Mouse (Mus musculus): ENCODE results near the gene Plcl1.
"Not testable (repeated sequence)": the region's sequence is repeated elsewhere in the genome, so short reads cannot be mapped to it uniquely, and the experiment has no call there.

Gene Plcl1

DNA sequence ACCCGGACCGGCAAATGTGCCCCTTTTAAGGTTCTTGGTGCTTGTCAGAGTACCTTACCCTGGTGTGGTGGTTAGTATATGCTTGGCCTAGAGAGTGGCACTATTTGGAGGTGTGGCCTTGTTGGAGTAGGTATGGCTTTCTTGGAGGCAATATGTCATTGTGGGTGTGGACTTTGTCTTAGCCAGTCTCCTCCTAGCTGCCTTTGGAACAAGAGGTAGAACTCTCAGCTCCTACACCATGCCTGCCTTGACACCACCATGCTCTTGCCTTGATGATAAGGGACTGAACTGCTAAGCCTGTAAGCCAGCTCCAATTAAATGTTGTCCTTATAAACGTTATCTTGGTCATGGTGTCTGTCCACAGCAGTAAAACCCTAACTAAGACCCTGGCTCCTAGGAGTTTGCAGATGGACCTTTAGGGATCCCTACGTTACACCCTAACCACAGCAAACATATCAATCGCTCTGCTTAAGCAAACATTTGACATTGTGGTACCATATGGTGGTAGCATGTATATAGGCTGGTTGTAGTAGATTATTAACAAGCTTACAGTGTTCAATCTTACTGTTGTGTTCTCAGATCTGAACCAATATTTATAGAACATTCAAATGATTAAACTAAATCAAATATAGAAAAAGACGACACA is 39.4 kb downstream of the Plcl1 start:
- no peak for DNase-seq

DNA sequence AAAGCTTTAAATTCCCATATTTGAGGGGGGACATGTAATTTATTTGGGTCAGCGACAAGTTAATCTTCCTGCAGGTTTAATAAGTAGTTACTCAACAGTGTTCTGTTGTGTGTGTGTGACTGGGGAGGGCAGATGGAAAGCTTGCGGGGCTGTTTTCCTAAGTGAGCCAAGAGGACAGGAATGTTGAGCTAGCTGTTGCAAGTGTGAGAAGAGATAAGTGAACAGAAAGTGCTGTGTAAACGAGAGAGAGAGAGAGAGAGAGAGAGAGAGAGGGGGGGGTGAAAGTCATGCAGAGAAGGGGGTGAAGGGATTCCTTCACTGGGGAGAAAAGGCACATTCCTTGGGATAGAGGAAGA is 39.9 kb downstream of the Plcl1 start:
- DNase-seq: no peak

DNA sequence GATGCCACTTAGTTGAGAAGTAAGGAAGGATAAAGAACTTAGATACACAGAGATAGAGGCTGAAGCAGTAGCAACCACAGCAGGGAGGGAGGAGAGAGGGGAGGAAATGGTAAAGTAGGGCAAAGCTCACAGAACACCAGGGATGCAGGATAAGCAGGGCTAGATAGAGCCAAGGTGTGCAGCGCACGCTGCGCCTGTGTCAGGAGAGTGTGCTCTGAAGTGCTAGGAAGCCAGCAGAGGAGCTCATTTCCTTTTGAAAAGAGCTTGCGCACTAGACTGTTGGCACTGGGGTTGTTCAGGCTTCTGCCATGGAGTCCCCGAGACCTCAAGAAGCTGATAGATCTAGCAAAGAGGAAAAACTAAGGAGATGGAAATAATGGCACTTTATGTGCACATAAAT is 40.6 kb downstream of the Plcl1 start:
- DNase-seq: peak; percentile 54 to 78

DNA sequence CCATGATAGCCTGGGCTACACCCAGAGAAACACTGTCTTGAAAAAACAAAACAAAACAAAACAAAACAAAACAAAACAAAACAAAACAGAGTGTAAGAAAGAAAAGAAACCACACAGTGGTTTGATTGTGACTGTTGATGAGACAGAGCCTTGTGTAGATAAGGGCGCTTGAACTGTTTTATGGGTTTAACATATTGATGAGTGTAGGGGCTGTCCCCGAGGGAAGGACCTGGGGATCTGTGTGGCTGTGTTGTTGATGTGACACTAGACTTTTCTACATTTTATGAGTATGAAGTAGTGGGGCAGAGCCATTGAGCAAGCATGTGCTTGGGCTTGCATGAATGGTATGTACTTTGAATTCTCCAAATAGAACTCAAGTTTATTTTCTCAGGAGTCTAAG is 41.2 kb downstream of the Plcl1 start:
- no peak for DNase-seq

DNA sequence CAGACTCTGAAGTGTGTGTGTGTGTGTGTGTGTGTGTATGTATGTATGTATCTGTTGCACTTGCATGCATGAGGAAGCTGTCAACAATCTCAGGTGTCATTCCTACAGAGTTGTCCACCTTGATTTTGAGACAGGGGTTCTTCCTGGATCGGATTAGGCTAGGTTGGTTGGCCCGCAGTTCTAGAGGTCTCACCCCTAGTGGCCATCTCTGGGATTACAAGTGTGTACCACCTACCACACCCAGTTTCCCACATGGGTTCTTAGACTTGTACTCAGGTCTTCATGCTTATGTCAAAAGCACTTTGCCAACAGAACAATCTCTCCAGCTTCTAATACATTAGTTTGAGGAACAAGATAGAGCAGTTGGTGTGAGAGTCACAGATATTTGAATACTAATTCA is 41.9 kb downstream of the Plcl1 start:
- peak in 1 of 2 experiments; percentile 27 for DNase-seq

DNA sequence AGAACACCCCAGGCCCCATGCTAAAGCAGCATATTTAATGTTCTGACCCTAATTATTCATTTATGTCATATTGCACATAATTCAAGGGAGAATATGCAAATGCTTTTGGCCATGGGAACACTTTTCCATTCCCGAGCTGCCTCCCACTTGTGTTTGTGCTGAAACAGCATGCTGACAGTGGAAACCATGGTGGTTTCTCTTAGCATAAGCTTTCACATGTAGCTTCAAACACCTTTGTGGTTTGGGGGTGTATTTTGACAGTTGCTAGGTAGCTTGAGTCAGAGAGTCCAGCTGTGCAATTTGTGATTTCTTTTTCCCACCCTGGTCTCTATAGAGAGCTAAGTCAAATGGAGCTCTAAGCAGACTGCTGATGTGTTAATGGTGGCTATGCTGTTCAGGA is 42.4 kb downstream of the Plcl1 start:
- peak; percentile 15 to 30 for DNase-seq

DNA sequence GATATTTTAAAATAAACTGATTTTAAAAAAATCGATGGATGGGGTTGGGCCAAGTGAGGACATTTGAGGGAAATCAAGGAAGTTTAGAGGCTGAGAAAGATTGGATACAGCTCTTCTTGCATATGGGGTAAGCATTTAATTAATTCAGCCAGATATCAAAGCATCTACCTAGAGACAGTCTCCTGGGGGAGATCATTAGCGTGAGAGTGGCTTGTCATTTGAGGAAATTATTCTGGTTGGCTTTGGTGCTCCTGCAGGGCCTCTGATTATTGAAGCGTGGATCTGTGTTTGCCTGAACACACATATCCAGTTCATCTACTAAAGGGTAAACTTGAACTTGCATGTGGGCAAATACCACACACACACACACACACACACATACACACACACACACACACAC is 44.1 kb downstream of the Plcl1 start:
- no peak for DNase-seq

DNA sequence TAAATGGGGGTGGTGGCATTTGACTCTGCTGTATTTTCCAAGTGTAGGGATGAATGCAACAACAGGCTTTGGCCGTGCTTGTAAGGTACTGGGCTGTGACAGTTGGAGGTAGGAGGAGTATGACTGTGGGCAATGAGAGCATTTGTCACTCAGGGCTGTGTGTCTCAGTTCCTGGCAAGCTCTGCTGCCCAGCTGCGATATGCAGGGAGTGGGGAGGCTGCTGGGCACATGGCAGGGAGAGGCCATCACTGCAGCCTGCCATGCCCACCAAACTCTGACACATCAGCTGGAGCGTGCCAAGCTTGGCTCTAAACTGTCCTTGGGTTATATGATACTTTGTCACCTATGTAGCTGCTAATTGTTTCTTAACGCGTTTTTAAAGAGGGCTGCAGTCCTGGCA is 48.4 kb downstream of the Plcl1 start:
- no peak for DNase-seq

DNA sequence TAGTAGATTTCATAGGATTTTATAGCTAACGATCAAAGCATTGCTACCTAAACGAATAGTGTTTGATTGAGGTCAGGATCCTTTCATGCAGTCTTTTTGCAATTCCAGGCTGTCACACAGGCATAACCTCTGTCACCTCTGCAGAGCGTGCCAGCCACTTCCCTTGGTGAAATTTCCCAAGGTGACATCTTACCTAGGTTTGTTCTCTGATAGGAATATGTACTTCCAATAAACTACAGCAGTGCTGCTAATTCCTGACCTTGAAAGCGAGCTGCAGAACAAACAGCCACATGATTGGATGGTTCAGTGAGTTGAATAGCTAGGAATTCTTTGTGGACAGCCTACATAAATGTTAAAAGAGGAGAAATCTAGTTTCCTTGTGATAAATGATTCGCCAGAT is 56.6 kb downstream of the Plcl1 start:
- no peak for DNase-seq

DNA sequence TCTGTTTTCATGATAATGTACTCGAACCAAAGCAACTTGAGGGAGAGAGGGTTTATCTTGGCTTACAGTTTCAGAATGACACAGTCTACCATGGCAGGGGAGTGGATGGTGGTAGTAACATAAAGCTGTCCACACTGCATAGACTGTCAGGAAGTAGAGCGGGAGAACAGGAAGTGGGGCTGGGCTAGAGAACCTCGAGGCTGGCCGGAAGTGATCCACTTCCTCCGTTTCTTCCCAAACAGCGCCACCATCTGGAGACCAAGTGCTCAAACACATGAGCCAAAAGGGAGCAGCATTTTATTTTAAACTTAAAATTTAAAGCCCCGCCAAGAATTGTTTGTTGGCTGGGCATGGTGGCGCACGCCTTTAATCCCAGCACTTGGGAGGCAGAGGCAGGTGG is 68.0 kb downstream of the Plcl1 start:
- DNase-seq: no peak

DNA sequence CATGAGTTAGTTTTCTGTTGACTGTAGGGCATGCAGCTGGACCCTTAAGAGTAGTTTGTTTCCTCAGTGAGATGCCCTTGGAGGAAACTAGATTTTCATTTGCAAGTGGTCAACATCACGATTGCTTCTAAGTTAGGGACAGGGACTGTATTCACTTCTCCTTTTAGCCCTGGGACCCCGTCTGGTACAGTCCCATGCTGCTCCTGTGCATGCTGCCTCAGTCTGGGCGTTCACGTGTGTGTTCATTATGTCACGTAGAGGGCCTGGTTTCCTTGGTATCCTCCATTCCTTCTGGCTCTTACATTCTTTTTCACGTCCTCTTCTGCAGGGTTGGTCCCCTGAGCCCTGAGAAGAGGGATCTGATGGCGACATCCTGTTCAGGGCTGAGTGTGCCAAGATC is 69.3 kb downstream of the Plcl1 start:
- no peak for DNase-seq

DNA sequence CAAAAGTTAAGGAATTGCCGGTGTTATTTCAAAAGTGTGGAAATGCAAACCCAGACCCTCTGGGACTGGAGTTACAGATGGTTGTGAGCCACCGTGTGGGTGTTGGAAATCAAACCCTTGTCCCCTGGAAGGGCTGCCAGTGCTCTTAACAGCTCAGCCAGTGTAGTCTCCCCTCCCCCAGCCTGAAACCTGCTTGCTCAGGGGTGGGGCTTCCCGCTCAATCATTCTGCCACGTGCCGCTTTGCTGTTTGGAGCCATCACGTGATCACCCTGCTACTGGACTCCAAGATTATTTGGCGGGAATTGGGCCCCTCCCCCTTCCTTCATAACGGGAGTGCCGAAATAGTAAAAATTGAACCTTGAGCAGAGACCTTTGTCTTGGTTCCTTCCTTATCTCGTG is 81.7 kb downstream of the Plcl1 start:
- DNase-seq: peak; percentile 12 to 20

DNA sequence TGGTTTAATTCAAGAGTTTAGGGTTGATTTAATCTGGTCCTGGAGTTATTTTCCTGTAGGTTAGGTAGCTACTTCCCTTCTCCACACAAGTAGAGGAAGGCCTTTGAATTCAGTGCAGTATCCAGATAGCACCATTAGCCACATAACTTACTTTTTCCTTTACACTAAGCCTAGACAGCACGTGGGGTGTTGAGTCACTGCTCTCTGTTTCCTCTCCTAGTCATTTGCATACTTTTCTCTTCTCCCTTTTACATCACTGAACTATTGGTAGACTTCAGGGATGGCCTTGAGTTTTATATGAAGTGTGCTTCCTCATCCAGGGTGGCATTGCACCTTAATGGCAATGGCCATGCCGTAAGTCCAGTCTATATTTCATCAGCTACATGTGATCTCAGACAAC is 82.5 kb downstream of the Plcl1 start:
- DNase-seq: no peak

DNA sequence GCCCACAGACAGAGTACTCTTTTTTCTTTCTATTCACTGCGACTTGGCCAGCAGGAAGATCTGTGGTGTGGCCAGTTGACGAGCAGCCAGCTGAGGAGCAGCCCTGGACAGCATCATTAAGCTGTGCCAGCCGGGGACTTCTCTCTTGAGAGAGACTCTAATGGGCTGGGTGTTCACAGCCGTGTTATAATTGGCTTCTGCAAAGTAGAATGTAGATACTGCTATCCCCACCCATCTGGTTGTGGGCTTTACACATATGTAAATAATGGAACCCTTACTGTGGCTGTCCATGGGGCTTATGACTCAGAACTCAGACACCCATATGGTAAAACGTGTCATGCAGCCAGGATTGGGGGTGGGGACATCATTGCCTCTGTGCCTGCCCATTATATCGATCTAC is 83.6 kb downstream of the Plcl1 start:
- DNase-seq: no peak

DNA sequence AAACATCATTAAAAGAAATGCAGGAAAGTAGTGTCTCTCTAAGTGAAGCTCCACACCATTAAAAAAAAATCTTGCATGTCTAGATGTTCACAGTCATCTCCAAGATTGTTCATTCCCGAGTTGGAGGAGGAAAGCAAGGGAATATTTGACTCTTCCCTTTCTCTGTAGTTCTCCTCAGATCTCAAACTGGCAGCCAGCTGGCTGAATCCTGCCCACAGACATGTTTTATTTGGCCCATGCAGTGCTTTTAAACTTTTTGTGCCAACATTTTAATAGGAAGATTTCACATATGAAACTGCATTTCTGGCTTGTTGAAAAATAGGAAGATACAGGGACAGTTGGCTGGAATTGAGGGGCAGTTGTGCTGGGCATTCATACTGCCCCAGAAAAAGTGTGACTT is 94.2 kb downstream of the Plcl1 start:
- DNase-seq: no peak

DNA sequence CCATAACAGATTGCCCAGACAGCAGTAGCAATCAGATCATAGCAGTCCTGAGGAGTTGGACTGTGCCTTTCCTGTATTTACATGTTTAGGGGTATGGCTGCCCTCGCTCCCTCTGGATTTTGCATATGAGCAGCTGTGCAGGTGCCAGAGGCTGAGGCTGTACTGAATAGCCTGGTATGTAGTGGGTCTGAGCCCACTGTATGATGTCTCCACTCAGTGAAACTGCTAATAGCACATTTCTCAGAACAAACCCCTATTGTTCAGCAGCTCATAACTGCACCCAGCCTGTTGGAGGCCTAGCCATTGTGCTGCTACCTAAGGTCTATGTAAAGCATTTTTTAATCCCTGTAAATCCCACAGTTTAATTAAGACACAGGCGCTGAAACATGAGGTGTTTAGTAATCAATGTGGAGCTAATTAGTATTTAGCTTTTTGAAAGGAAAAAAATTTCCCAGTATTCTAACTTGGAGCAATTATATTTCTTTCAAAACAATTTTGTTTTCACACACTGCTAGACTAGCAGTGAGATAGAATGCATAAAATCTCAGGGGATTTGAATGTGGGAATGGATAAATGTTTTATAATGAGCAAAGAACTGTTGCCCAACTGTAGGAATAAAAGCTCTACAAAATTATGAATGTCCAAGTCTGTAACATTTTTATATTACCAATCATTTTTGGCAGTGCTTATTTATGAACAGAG is 95.4 kb downstream of the Plcl1 start:
- no peak for DNase-seq

DNA sequence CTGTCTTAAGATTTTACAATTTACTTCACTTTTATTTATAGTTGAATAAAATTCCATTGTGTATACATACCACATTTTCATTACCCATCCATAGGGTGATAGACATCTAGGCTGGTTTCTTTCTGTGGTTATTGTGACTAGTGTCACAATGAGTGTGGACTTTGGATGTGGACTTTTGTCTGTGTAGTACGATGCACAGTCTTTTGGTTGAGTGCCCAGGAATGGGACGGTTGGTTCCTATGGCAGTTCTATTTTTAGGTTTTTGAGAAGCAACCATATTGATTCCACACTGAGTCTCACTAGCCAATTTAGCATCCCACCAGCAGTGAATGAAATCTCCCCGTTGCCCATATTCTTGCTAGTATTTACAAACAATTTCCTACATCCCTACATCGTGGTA is 100.1 kb downstream of the Plcl1 start:
- no peak for DNase-seq

DNA sequence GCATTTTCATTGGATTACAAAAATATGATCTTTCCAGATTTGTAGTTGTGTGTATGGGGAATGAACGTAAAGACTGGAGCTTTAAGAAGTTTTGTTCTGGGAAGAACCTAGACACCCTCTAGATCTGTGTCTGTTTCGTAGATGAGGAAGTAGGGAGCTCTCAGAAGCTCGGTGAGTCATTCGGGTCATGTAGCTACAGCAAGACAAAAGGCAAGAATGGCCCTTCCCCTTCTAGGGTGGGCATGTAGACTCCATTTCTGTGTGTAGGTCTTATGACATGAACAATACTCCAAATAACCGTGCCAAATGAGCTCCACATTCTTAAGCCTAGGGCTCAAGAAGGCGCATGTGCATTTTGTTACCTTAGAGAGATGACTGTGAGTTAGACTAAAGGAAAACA is 101.3 kb downstream of the Plcl1 start:
- no peak for DNase-seq

DNA sequence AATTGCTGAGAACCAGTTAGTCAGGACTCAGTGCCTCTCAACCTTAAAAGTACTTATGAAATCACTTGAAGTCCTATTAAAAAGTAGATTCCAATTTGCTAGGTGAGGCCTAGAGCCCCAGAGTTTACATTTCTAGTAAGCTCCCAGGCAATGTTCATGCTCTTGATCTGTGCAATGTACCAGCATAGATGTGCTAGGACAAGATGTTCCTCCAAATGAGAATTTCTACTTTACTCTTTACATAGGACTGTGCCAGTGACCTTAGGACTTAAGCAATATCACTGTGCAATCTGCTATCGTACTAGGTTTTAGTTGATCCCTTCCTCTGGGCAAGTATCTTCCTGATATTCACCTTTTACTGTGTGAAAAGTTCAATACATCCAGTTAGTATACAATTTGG is 103.9 kb downstream of the Plcl1 start:
- no peak for DNase-seq

DNA sequence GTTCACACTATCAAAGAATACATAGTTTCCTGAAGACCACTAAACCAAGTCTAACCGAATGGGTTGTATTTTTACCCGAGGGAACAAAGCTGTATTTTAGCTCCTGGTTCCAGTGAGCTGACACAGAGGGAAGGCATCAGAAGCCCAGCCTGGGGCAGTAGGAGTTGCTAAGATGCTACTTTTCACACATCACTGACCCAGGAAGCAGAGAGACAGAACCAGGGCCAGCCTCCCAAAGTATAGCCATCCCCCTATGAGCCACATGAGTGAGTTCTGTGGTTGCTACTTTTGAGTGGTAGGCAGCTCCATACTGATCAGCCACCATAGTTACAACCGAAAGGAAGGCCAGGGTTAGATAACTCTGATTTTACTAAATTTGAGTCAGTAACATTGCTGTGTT is 106.4 kb downstream of the Plcl1 start:
- DNase-seq: no peak

DNA sequence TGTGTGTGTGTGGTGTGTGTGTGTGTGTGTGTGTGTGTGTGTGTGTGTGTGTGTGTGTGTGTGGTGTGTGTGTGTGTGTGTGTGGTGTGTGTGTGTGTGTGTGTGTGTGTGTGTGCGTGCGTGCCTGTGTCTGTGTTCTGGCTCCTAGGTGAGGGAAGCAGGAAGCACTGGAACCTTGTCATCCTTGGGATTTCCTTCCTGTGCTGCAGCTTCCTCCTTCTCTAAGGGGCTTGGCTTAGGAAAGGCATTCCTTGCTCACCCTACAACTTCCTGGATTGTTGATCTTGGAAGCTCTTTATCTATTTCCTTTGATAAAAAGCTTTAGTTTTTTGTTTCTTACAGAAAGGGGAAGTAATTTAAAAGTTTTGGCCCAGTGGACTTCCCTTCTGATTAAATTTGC is 107.1 kb downstream of the Plcl1 start:
- not testable (repeated sequence) for DNase-seq

DNA sequence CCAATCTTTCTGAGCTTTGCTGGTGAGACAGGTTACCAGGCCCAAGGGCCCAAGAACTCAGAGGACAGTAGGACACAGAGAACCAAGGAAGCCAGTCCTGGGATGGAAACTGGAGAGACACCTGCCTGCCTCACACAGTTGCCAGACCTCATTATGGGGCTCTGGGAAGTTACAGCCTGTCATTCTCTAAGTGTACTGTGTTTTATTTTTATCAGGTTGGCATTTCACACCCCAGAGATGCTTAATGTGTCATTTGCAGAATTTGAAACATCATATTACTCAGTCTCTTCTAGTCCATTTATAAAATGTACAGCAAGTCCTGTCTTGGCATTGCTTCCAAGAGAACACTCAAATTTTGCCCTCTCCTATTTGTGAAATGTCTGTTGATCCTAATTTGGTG is 111.5 kb downstream of the Plcl1 start:
- no peak for DNase-seq

DNA sequence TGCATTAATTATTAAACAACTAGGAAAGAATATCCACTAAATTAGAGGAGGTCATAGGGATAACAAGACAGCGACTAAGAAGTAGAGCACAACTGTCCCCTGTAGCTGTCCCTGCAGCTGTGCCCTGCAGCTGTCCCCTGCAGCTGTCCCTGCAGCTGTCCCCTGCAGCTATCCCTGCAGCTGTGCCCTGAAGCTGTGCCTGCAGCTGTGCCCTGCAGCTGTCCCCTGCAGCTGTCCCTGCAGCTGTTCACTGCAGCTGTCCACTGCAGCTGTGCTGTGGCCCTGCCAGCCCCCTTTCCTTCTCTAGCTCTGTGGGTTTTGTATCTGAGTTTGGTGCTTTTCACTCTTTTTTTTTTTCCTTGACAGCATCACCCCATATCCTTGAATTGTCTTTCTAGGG is 118.2 kb downstream of the Plcl1 start:
- no peak for DNase-seq

DNA sequence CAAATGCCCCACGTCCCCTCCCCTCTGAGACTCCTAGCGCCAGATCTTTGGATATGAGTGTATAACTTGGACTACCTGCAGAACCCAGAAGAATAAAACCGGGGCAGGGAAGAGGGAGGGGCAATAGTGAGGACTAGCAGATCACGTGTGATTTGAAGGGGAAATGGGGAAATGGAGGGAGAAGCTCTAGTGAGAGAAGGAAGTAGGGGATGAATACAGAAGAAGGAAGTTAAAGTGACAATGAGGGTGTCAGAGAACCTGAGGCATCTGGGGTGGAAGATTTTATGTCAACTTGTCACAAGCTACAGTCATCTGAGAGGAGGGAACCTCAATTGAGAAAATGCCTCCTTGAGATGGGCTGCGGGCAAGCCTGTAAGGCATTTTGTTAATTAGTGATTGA is 119.4 kb downstream of the Plcl1 start:
- DNase-seq: no peak

DNA sequence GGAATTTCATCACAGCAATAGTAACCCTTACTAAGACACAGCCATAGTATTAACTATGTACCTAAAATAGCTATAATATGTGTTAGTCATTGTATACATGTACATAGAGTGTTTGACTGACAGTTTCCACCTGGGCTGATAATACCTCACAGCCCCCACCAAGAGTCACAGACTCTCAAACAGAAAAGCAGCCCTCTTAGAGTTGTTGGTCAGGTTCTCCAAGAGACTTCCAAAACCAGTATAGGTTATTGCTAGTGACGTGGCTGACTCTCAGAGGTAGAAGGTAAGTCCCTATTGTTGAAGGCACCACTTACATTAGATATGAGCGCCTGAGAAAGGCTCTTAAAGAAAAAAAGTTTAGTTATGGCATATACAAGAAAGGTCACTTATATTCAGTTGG is 120.0 kb downstream of the Plcl1 start:
- DNase-seq: no peak

All from thymus, postnatal 36 days (tissue).